Mouse (Mus musculus) retina, postnatal 1 day (tissue): Measurements from ENCODE around the gene Fahd1.

Source experiments
- DNase-seq: peaks from one replicate; pipeline ENCODE4 v3.0.0-alpha.2; 2012

Fahd1 gene

DNA sequence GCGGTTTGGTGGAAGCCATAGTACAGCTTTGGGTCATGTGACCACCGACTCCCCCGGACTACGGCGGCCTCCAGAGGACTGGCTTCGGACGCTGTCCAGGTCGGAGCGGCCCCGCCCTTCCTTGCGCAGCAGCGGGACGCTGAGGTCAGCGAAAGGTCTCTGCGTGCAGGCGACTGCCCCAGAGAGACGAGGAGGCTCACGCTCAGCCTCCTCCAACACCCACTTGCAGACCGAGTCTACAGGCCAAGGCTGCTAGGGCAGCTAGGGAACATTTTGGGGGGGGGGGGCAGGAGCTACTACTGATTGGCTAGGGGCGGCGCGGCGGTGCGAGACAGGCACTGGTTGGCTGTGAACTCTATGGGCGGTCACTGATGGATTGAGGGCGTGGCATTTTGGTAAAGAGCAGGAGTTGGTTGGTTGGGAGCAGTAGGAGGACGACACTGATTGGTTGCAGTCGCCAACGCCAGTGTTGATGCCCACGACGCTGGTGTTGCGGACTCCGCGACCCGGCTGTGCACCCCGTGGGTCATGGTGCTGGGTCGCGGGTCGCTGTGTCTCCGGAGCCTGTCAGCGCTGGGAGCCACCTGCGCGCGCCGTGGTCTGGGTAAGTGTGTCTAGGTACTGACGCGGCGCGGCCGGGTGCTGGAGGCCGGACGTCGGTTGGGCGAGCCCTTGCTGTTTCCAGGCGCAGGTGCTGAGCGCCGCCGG lies at the start of gene Fahd1:
Gene Fahd1 (minus strand): TSS at position 300 of the 708 bp plus-strand sequence.
- peak; percentile 100 for DNase-seq

DNA sequence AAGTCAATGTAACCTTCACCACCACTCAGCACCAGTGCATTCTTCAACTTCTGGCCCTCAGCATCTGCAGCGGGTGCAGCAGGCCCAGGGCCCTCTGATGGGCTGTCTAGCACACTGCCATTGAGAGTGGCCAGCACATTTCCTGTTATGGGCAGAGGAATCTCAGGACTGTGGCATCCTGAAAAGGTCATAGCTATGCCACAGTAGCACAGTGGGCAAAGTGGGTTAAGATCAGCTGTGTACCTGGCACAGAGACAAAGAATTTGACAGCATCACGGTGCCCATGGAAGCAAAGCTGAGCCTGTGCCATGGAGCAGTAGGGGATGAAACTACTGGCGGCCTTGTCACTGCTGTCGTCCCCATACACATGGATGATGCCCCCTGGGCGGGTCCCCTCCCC lies 49.0 kb upstream of the Fahd1 start:
- no peak for DNase-seq

DNA sequence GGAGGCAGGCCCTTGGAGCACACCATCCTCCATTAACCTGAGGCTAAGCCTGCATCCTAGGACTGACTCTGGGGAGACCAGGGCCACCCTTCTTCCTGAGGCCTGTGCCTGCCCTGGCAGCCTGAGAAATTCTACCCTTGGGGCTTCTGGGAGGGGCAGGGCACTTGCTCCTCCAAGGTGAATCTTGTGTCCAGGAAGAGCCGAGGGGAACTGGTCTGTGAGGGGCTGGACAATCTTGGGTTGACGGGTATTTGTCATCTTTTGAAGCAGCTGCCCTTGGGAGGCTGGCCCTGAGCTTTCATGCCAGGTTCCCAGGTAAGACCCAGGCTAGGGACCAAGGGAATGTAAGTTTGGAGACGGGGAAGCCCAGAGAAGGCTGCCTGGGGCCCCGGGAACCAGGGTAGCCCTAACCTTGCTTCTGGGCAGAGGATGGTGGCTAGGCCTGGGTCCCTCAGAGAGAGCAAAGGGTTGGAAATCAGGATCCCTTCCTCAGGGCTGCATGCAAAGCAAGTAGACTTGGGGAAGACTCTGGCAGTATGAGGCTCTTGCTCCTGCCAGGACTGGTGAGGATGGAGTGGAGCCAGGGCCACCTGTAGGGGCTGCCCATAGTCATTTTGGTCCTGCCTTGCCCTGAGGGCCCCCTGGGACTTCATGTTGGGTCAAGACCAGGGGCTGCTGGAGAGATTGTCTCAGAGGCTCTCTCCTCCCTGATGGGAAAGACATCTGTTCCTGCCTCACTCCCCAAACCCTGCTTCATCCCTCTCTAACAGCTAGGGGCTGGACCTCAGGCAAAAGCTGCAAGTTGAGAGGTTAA lies 48.1 kb upstream of the Fahd1 start:
- no peak for DNase-seq

DNA sequence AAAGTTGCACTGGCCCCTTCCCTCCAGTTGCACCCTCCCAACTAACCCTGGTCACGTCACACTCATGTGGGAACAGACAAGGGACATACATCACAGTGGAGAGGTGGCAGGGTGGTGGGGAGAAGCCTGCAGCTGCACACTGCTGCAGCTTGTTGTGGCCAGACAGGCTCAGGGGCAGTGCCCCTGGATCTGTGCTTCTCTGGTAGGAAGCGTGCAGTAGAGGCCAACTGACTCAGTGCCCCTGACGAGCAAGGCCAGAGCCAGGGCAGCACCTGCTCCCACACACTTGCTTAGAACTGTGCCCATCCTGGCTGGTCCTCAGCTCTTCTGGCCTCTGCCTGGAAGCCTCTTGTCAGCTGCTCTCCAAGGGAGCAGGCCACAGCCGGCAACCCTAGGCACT lies 47.4 kb upstream of the Fahd1 start:
- DNase-seq = no peak

DNA sequence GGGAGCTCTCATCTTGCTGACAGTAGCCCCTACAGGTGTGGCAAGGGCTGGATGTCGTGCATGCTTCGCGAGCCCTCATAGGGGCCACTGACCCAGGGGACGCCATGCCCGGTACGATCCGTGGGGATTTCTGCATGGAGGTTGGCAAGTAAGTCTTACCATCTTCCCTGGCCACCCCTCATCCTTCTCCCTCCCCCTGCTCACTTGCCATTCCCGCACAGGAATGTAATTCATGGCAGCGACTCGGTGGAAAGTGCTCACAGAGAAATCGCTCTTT lies 46.8 kb upstream of the Fahd1 start:
- no peak for DNase-seq

DNA sequence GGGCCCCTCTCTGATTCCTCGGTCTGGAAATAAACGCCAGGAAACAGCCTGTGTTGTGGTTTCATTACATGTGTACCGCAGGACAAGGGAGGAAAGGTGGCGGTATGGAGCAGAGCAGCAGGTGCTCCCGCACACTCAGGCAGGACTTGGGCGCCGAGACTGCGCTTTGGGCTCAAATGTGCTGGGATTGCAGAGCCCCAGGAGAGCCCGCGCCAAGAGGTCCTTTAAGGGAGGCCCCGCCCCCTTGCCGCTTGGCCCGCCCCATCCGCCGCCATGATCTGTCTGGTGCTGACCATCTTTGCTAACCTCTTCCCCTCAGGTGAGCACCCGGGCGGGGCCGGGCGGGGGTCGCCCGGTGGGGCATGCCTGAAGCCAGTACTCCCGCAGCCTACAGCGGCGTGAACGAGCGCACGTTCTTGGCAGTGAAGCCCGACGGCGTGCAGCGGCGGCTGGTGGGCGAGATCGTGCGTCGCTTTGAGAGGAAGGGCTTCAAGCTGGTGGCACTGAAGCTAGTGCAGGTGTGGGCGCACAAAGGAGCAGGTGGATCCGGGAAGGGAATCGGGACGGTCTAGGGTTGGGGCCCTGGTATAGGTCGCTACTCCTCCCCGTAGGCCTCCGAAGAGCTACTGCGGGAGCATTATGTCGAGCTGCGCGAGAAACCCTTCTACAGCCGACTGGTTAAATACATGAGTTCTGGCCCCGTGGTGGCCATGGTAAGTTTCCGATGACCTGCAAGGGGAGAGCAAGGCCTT lies 46.3 kb upstream of the Fahd1 start, which contains the start of gene Nme3:
Gene Nme3 (plus strand): TSS at position 260 of the 752 bp plus-strand sequence.
- DNase-seq = peak; percentile 81

DNA sequence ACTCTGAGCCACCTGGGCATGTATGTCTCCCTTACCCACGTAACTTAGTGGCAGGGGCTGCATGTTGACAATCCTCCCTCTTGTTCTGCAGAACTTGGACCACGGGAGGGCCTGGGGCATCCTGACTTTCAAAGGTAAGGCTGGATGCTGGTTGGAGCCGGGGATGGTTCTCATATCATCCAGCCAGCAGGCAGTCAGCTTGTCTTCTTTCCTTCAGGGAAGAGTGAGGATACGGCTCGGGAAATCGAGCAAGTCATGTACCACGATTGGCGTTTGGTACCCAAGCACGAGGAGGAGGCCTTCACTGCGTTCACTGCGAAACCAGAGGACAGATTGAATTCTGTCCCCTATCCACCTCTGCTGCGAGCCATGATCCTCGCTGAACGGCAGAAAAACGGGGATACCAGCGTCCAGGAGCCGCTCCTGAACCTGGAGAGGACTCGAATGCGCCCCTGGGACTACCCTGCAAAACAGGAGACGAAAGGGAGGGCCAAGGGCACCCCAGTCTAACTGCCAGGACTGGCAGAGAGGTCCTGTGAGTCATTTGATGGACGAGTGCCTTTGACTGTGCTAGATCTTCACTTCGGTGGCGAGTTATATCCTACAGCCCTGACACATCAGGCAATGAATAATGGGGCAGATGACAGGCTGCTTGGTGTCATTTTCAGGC lies 45.5 kb upstream of the Fahd1 start:
- no peak for DNase-seq

DNA sequence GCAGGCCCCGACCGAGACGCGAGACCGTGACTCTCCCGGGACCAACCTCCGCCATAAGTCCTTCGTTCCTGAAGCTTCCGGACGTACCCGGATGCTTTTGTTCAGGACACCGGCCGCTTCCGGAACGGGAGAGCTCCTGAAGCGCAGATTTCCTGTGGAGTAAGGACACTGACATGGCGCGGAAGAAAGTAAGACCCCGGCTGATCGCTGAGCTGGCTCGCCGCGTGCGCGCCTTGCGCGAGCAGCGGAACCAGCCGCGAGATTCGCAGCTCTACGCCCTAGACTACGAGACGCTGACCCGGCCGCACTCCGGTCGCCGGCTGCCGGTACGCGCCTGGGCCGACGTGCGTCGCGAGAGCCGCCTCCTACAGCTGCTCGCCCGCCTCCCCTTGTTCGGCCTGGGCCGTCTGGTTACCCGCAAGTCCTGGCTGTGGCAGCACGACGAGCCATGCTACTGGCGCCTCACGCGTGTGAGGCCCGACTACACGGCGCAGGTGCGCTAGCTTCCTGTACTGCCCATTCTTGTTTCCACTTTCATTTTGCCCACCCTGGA lies 44.9 kb upstream of the Fahd1 start, which contains the start of the genes Eme2 and Mrps34:
Gene Eme2 (minus strand): TSS at position 93 of the 553 bp plus-strand sequence.
Gene Mrps34 (plus strand): TSS at position 122 of the 553 bp plus-strand sequence.
- DNase-seq = peak; percentile 95

DNA sequence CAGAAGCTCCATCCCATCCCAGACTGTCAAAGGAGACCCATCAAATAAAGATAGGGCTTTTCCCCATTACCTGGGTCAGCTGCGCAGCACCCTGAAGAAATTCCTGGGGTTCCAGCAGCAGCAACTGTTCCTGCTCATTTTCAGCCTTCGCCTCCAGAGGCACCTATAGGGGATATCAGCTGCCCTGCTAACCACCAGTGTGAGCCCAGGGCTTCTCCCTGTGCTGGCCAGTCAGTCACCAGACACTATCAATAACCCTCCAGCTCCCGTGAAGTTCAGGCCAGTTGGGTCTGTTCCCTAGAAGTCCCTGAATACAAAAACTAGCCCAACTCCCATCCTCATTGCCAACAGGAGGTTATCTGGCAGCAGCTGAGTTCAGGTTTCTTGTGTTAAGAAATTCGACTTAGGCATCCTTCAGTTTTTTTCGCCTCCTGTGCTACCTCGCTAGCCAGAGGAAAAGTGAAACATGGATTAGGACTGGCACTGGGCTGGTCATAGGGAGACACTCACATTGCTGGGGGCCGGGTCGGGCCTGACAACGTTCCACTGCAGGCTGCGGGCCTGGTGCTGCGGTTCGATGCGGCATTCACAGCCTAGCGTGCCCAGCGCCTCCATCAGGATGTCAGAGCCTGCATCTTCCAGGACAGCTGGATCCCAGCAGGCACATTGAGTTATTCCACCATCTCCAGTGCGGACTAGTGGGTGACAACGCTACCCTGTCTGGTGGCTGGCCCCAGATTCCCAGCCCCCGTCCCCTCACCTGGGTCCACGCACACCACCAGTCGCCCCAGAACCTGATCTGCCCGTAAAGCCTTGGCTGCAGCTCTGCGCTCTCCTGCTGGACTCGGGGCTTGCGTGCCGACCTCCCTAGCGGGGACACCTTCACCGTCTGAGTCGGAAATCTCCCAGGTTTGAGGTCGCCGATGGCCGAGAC lies 44.2 kb upstream of the Fahd1 start:
- no peak for DNase-seq

DNA sequence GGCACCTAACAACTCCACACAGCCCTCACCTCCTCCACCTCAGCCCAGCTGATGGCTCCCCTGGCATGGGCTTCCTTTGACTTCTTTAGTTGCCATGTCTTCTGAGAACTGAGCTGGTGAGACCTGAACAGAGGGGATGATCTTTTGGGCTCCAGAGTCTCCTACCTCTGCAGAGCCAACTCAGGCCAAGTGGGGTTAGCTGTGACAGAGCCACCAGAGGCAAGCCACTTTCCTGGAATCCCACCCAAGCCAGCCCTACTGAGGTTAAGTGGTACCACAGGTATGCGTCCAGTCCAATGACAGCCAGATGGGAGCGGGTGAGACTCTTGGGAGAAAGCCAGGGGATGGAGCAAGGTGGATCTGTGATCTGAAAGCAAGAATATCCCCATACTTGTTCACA lies 43.1 kb upstream of the Fahd1 start:
- DNase-seq = no peak

DNA sequence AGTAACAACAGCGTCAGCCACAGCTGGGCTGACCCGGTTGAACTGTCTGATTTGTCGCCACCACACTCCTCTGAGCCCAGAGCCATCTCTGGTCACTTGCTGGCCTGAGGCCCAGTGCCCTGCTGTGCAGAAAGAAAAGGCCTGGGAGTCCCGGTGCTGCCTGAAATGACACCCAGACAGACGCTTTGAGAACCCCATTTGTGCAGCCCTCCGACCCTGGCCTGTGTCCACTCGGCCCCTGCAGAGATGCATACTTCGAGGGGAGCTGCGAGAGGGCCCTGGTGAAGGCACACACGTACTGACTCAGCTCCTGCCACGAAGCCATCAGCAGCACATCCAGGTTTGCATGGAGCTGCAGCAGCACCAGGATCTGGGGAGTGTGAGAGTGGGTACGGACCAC lies 42.6 kb upstream of the Fahd1 start:
- DNase-seq = no peak

DNA sequence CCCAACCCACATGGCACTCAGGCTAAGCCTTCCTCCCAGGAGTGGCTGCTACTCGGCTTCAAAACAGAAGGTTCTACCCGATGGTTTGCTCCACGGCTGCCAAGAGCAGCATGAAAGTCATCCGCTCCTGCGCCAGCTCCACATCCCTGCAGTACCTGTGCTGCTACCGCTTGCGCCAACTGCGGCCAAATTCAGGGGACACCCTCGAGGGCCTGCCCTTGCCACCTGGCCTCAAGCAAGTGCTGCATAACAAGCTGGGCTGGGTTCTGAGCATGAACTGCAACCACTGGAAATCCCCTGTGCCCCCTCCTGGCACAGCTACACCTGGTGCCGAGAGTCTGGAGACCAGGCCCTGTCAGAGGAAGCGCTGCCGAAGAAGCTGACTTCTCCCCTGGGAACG lies 41.2 kb upstream of the Fahd1 start:
- DNase-seq = no peak

DNA sequence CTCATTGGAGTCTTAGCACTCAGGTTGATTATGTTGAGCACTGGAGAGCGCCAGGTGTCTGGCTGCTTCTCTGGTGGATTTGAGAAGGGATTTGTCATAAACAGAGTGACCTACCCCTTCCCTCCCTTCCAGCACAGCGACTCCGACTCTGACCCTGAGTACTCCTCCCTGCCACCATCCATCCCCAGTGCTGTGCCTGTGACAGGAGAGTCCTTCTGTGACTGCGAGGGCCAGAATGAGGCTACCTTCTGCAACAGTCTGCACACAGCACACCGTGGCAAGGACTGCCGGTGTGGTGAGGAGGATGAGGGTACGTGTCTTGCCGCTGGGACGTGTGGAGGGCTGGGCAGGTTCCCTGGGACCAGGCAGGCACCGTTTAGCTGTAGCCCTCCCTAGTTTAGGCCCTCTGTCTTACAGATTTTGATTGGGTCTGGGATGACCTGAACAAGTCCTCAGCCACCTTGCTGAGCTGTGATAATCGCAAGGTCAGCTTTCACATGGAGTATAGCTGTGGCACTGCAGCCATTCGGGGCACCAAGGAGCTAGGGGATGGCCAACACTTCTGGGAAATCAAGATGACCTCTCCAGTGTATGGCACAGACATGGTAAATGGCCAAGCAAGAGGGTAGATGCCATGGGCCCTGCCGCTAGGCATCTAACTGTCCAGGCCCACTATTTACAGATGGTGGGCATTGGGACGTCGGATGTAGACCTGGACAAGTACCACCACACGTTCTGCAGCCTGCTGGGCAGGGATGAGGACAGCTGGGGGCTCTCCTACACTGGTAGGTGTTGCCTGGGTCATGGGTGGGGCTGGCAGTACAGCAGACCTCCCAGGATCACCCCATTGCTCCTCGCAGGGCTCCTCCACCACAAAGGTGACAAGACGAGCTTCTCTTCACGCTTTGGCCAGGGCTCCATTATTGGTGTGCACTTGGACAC lies 40.3 kb upstream of the Fahd1 start:
- no peak for DNase-seq

DNA sequence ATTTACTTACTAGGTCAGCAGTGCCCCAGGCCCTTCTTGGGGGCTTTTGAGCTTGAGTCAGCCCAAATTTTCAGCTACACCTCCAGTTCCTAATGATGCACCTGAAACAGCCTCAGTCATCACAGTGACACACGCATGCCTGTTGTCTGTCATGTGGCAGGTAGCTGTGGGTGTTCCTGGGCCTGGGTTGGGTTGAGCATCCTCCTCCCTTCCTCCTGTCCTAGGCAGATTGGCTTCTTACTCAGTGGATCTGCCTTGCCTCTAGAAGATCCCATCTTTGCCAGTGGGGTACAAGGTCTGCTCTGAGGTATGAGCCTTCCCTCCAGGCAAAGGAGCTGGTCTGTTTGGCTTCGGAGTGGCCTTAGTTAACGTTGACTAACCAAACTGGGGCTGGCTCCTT lies 38.7 kb upstream of the Fahd1 start:
- no peak for DNase-seq

DNA sequence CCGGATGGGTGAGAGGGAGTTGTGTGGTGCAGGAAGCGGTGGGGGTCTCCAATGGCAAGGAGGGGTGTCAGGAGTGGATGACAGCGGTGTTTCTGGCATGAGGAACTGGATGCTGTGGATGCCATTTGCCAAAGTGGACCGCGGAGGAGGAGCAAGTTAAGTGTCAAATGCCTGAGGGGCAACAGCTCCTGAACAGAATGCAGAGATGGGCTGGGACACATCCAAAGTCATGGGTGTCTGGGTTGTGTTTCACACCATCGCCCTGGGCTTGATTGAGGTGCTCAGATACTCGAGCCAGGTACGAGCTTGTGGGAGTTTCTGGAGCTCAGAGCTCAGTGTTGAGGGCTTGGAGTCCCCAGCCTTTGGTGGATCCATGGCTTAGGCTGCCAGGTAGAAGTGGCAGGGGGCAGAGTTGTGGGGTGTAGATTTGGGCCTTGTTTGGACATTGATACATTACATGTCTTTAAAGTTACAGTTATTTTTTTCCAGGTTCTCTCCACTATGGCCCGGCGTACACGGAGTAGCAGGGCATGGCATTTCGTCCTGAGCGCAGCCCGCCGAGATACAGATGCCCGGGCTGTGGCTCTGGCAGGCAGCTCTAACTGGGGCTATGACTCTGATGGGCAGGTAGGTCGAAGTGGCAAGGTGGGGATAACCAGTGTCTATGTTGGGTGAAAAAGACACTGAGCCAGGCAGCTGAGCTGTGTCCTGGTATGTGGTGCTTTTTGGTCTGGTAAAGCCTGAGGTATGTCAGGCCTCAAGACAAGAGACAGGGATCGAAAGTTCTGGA lies 37.3 kb upstream of the Fahd1 start:
- no peak for DNase-seq

DNA sequence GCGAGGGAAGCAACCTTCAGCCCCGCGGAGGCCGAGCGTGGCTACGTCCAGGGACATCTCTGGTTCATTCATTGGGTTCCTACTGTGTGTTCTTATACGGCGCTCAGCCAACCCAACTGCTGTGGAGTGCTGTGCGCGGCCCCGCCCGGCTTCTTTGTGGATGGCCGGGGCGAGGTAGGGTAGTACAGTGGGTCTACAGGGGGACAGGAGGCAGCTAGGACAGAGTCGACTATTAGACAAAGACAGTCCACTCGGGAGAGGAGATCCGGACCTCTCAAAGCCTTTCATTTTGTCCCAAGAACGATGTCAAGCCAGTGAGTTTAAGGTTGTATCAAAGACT lies 36.7 kb upstream of the Fahd1 start:
- DNase-seq = no peak

DNA sequence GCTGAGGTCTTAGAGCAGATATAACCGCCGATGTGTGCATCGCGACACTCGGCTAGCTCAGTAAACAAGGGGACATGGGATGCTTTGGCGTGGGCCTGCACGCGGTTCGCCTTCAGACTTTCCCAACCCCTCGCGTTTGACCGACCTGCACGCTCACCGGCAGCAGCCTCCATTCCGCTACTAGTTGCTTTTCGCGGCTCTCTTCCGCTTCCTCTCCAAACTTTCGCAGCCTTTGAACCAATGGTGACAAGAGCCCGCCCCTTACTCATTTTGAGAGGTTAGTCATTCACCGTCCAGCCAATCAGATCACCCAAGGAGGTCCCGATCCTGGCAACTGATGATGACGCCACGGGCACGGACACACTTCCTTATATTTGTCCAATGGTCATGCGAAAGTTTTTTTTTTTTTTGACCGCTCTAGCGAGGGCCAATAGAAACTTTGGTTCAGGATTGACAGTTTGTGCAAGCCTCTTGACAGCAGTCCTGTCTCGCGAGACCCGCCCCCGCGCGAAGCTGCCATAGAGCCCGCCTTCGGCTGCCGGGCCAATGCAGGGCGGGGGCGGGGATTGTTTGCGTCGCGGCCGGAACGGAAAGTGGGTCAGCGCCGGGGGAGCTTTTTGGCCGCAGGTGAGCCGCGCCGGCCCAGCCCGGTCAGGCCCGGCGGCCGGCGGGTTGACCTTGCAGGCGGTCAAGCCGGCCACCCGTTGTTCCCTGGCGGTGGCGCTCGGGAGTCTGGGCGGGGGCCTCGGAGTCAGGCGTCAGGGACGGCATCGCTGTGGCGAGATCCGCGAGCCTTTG lies 36.2 kb upstream of the Fahd1 start, which contains the start of the genes Nubp2 and Spsb3:
Gene Nubp2 (minus strand): TSS at position 216 of the 798 bp plus-strand sequence.
Gene Spsb3 (plus strand): TSS at position 510 of the 798 bp plus-strand sequence.
- peak; percentile 100 for DNase-seq

DNA sequence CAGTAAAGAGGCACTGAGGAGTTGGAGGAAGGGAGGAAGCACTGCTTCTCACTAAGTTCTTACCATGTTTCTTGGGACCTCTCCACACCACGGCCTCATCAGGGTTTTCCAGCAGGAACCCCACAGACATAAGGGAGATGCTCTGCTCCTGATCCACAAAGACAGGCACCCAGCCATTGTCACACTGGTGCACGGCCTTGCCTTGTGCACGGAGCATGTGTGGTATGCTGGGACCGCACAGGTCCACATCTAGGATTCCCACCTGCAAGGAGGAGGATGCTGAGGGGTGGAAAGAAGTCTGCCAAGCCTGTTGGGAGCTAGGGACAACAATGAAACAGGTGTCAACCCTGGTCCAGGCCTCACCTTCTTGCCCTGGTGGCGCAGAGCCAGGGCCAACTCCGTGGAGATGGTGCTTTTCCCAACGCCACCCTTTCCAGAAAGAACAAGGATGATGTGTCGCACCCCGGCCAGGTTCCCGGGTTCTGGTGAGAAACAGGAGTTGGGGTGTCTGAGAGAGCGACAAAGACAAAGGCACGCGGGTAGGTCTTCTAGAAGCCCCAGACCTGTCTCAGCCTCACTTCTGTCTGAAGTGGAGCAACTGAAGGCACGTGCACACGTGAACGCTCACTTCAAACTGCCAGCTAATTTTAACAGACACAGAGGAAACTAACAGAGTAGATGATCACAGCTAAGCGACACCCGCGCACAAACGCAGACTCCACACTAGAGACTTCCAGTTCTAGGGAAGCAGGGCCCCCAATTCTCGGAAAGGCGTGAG lies 35.4 kb upstream of the Fahd1 start:
- no peak for DNase-seq
